Mouse (Mus musculus) embryonic stem cell, embryonic (primary cell): ENCODE data around the gene Bmi1.

Source experiments
- CTCF ChIA-PET, 4 experiments: fragments of 300-600 bp in 2 of 4; fragments of 350-600 bp in 2 of 4; sonication (Branson Sonifier 250); formaldehyde crosslinking; loops; one replicate each; lab custom pipeline; 2022; ENCODE audit warnings: inconsistent platforms in 2 of 4; lab: Charles Lee
- POLR2A ChIA-PET, 4 experiments: fragments of 300-600 bp in 2 of 4; fragments of 350-600 bp in 2 of 4; sonication (Branson Sonifier 250); formaldehyde crosslinking; loops; one replicate each; lab custom pipeline; 2022; ENCODE audit warnings: antibody characterized with exemption in 4 of 4, inconsistent platforms in 1 of 4; lab: Charles Lee

Bmi1 gene

DNA sequence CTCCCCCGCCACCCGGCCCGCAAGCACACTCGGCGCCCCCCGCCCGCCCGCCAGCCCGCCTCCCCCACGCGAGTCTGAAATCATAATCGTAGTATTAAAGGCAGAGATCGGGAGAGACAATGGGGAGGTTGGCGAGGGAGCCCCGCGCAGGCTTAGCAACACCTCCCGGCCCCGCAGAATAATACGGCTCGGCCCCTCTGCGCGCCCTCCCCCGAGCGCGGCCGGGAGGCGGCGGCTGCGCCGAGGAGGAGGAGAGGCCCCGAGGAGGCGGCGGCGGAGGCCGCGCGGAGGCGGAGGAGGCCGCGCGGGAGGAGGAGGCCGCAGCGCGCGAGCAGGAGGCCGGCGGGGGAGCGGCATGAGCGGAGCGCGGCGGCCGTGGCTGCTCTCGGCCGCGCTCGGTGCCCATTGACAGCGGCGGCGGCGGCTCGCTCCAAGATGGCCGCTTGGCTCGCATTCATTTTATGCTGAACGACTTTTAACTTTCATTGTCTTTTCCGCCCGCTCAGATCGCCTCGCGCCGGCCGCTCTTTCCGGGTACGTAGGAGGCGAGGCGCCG, at the start of gene Bmi1:
Bmi1 (plus strand) TSS at position 83 of the 556 bp plus-strand sequence.
- ChIA-PET POLR2A (no interaction called here), CTCF (no interaction called here)

DNA sequence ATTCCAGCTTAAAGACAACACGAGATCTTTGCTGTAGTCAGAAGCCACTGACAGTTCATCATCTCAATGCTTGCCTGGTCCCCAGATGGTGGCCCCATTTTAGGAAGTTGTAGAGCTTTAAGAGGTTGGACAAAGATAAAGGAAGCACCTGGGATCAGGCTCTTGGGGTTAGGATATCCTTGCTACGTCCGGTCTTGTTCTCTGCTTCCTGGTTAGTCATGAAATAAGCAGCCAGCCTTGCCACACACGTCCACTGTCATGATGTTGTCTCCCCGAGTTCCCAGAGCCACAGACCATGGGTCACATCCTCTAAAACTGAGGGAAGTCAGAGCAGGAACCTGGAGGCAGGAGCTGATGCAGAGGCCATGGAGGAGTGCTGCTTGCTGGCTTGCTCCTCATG, 46.3 kb upstream of the Bmi1 start:
- ChIA-PET CTCF (interaction anchor here in 1 of 4 experiments (0.7 kb wide), 1 partner anchor 186 kb away, joined by 4 read pairs; no protein-coding TSS in a partner anchor), POLR2A (no interaction called here)

DNA sequence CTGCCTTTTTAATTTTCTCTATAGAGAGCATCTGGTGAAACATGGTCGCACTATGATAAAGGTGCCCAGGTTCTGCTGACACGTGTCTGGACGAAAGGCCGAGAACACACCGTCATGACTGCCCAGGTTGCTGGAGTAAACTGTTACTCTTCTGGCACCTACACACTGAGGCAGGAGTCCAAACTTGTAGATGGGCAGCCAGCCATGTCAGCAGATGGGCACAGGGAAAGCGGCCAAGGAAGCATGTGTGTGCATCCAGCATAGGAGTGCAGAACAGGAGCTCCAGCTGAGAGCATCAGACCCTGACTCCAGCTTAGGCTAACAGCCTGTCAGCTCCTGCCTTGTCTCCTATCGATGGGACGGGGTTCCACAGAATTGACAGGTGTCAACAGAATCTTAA, 41.8 kb upstream of the Bmi1 start:
- ChIA-PET CTCF (no interaction called here), POLR2A (no interaction called here)

DNA sequence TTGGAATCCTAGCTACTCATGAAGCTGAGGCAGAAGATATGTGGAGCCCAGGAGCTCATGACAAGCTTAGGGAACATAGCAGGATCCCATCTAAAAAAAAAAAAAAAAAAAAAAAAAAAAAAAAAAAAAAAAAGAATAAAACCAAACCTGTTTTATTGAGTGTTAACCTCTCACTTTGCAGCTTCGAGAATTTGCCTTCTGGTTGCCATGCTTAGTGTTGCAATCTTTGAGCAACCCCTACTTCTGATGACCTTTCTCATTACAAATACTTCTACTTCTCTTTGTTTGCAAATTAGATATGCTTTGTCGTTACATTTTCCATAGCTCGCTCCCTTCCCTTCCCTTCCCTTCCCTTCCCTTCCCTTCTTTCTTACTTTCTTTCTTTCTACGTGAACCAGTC, 28.3 kb upstream of the Bmi1 start:
- POLR2A ChIA-PET = interaction anchor here in 1 of 4 experiments (0.6 to 0.7 kb wide), 2 partner anchors 468 to 487 kb away, joined by 3 to 5 read pairs; no protein-coding TSS in a partner anchor
- CTCF ChIA-PET = interaction anchor here in 1 of 4 experiments (0.6 to 0.7 kb wide), 2 partner anchors 140 to 266 kb away, joined by 5 read pairs; no protein-coding TSS in a partner anchor

DNA sequence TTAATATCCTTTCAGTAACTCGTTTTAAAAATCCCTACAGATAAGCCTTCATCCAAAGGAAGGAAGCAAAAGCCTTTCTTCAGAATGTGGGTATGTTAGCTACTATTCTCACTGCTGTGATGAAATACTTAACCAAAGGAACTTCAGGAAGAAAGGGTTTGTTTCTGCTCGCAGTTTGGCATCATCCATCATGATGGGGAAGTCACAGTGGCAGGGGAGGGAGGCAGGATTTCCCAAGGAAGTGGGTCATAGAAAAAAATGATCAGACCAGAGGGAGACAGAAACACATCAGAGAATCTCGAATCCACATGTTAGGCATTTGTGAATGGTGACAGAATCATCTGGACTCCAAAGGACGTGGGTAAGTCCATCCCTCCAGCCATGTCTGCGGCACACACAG, 22.0 kb upstream of the Bmi1 start:
- ChIA-PET POLR2A (no interaction called here), CTCF (no interaction called here)

DNA sequence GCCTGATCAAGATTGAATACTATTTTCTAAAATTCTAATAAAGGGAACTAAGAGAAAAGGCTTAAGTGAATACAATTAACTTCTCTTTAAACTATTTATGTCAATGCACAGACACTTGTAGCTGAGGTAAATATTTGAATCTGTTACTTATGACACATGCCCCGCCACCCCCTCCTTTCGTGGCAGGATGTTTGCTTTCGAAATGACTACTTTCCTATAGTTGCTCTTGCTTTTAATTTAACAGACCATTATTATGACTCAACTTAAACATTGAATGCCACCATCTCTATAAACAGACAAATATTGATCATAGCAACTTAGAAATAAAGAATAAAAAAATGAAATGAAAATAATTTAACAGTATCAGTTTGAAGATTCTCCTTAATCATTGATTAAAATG, 12.8 kb upstream of the Bmi1 start:
- POLR2A ChIA-PET = no interaction called here
- CTCF ChIA-PET = no interaction called here

DNA sequence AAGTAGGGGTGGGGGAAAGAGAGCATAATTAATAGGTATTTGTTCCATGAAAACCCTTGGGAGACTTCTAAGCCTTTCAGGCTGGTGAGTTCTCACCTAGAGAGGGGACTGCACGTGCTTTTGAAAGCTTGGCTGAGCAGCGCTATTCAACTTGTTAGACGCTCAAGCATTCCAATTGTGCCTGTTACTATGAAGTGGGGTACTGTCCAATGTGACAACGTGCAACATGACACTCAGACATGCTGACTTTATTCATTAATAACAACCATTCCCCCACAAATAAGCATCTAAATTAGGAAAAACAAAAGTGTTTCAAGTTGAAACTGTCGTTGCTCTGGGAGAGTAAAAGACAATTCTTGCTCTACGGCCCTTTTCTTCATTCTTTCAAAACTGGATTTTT, 5.8 kb upstream of the Bmi1 start:
- ChIA-PET CTCF (no interaction called here), POLR2A (interaction anchor here in 2 of 4 experiments (0.6 to 1.7 kb wide), 2 partner anchors 18 to 652 kb away, joined by 8 read pairs; no protein-coding TSS in a partner anchor)

DNA sequence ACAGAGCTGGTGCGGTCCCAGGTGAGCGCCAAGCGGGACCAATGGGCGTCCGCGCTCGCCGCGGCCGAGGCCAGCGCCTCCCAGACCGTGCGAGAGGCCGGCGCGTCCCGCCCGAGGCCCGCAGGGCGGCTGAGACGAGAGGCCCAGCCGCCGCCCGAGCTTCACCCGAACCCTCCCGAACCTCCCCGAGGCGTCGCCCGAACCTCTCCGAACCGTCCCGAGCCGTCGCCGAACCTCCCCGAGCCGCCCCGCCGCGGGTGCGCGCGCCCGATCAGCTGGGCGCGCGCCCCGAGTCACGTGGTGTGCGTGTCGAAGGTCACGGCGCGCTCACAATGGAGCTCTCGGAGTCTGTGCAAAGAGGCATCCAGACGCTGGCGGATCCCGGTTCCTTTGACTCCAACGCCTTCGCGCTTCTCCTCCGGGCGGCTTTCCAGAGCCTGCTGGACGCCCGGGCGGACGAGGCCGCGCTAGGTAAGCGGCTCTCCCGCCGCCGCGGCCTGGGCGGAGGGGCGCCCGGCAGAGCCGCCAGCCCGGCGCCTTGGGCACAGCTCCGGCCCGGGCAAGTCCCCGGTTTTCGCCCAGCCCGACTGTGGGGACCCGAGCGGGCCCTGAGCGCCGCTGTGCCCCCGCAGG, 4.6 kb upstream of the Bmi1 start, which contains the start of gene Commd3:
Commd3 (plus strand) TSS at position 252 of the 633 bp plus-strand sequence.
- ChIA-PET POLR2A (interaction anchor here (0.6 to 1.7 kb wide), 22 partner anchors 9 to 709 kb away, joined by 3 to 8 read pairs (median 3); partner anchors contain the start of genes Spag6 (in 3 of the 4) and Dnajc1 (in 2 of the 4)), CTCF (interaction anchor here in 1 of 4 experiments (0.5 kb wide), 1 partner anchor 649 kb away, joined by 4 read pairs; no protein-coding TSS in a partner anchor)

DNA sequence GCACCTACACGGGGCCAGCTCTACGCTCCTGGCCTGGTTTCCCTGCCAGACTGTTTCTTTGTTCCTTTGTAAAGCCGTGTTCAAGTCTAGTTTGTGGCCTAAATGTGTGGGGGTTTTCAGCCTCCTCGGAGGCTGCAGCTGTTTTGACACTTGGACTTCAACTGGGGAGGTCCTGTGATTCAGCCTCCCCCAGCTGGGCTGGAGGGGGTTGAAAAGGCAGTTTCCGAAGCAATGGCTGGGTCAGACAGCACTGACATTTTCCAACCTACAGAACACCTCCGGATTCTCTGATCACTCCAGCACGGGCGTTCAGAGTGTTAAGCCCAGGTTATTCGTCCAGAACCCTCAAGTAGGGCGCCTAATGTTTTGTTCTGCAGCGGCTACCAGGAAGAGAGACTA, 4.1 kb upstream of the Bmi1 start:
- CTCF ChIA-PET = interaction anchor here in 1 of 4 experiments (0.5 to 0.6 kb wide), 2 partner anchors 328 to 648 kb away, joined by 3 to 4 read pairs; no protein-coding TSS in a partner anchor
- POLR2A ChIA-PET = interaction anchor here (0.6 to 1.7 kb wide), 16 partner anchors 8 to 708 kb away, joined by 3 to 8 read pairs (median 3); partner anchors contain the start of genes Dnajc1 (in 2 of the 4) and Spag6 (in 2 of the 4)

DNA sequence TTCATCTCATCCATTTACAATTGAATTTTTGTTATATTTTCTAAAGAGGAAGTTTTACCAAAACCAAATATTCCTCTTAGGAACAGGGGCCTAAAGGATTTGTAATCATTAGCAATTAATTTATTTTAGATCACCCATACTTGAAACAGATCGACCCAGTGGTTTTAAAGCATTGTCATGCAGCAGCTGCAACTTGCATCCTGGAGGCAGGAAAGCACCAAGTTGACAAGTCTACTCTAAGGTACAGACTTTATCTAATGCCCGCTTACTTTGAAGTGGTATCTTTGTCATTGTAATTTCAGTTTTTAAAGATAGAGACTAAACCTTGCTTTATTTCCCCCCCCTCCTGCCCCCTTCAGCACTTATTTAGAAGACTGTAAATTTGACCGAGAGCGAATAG, 3.1 kb upstream of the Bmi1 start:
- POLR2A ChIA-PET = interaction anchor here in 2 of 4 experiments (0.6 kb wide), 2 partner anchors 220 to 289 kb away, joined by 3 to 4 read pairs; no protein-coding TSS in a partner anchor
- CTCF ChIA-PET = interaction anchor here in 1 of 4 experiments (0.6 kb wide), 1 partner anchor 40 kb away, joined by 5 read pairs; no protein-coding TSS in a partner anchor

DNA sequence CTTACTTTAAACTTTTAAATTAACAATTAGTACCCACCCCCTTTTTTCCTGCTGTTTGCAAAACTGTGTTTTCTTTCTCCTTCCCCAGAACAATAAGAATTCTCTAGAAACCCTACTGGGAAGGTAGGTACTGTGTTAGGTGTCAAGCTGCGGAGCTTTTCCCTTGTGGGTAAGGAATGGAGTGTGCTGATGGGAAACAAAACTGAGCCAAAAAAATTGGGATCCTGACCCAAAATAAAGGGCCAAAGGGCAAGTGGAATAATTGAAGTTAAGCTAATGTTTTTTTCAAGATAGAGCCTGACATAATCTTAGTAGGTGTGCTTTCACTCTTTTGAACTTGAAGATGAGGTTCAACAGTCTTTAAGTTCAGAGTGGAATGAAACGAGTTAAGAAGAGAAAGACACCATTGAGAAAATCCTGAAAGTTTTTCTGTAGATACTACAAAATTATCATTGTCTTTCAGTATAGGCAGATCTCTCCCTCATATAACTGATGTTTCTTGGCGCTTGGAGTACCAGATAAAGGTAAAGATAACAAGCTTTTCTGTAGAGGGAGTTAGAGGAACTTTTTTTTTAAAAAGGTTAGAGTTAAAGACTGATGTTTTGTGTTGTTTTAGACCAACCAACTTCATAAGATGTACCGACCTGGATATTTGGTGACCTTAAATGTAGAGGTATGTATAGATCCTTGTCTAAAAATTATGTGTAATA, 2.5 kb upstream of the Bmi1 start:
- ChIA-PET POLR2A (no interaction called here), CTCF (no interaction called here)

DNA sequence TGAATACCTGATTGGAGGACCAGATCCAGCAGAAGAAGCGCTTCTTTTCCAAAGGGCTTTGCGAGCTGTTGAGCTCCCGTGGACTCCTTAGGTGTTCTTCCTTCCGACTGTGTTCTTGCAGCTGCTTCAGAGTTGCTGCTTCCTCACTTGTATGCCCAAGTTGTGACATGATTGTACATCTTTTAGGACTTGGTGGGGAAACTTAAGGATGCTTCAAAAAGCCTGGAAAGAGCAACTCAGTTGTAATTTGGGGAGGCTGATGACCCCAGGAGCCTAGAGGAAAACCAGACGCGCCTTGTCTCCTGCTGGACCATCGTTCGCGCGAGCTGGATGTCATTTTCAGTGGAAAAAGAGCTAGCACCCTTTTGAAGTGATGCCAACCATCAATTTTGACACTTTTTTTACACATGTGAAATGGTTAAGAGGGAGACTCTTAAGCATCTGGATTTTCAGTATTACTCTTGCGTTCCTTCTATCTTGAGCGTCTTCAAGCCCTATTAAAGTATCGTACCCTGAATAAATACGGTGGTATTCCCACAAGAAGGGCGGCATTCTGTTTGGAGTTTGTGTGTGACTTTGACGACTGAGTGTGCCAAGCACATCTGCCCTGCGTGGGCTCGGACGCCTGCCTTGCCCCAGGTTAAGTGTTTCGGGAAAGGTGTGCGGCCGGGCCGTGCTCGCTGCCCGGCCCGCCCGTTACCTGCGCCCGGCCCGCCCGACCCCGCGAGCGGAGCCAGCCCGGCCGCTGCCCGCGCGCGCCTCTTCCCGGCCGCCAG, 949 bp upstream of the Bmi1 start:
- ChIA-PET CTCF (no interaction called here), POLR2A (interaction anchor here in 1 of 4 experiments (0.6 kb wide), 1 partner anchor 279 kb away, joined by 8 read pairs; no protein-coding TSS in a partner anchor)

DNA sequence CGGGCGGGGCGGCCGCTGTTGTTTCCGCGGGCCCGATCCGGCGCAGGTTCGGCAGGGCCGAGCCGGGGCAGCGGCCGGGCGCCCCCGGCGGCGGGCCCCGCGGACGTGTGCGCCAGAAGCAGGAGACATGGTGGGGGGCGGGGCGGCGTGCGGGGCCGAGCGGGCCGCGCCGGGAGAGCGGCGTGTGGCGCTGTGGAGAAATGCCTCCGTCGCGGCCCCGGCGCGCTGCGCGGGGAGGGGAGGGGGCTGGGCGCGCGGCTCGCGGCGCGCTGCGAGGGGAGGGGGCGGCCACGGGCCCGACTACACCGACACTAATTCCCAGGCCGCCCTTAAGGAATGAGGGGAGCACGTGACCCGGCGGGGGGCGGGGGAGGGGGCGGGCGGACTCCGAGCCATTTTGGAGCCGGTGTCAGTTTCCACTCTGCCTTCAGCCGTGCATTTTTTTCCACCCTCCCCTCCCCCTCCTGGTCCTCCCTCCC, 322 bp upstream of the Bmi1 start:
- ChIA-PET CTCF (no interaction called here), POLR2A (no interaction called here)

DNA sequence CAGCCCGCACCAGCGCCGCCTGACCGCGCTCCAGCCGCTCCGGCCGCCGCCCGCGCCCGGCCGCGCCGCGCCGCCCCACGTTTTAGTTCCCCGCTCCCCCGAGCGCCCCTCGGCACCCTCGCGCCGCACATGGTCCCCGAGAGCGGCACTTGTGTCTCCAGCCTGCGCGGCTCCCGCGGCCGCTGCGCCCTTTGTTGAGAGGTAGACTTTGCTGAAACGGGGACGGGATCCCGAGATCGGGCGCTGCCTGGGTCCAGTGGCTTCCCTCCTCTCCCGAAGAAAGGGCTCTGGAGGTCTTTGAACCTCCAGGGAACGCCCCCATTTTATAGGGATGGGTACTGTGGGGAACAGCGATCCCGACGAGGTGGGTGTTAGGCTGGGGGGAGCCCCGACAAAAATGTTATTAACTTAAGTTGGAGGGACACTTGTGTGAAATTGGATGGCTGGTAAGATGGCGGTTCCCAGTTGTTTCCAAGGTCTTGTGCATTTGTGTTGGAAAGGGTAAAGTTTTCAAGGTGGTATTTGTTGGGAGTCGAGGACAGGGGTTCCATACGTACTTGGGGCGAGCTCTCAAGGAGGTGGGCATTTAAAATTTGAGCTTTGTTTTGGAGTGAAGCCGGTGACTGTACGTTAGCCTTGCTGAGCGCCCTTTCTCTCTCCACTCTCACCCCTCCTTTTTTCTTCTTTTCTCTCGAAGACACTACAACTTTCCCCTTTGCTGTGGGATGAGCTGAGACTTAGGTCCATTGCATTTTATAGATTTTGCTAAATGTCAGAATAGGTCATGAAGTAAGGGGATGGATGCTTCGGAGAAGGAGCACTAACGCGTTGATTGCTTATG, 1.0 kb downstream of the Bmi1 start:
- POLR2A ChIA-PET = interaction anchor here in 2 of 4 experiments (0.9 to 1.6 kb wide), 3 partner anchors 11 to 90 kb away, joined by 3 read pairs; no protein-coding TSS in a partner anchor
- CTCF ChIA-PET = interaction anchor here in 1 of 4 experiments (0.6 kb wide), 1 partner anchor 534 kb away, joined by 4 read pairs; no protein-coding TSS in a partner anchor

DNA sequence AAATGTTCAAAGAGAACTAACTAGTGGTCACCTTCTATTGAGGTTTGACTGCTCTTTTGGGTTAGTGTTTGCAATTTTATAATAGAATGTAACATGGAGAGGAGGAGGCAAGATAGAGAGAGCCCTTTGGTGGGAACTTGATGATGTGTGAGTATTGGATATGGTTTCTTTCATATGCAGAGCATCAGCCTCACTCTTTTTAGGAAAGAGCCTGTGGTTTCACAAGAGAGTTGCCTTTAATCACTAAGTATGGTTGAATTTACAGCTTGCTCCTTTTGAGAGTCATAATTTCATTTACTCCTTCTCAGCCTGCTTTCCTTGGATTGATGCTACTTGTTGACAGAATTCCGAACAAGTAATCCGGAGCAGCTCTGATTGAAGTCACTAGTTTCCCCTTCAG, 2.9 kb downstream of the Bmi1 start:
- ChIA-PET POLR2A (interaction anchor here in 1 of 4 experiments (1.2 kb wide), 1 partner anchor 9 kb away, joined by 9 read pairs; no protein-coding TSS in a partner anchor), CTCF (no interaction called here)

DNA sequence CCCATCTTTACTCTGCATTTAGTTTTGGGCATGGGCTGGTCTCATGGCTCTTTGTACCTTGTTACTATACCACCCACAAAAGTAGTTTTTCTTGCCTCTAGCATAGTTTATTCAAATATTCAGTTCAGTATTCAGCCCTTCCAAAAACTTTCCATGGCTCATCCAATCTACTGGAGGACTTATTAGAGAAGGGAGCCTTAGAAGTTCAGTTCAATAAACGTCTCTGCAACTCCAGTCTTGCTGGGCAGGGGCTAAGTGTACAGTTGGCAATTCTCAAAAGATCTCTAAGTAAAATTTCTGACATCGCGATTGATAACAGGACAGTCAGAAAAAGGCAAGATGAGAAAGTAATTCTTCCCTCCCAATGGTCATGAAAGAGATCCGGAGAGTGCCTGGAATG, 3.7 kb downstream of the Bmi1 start:
- CTCF ChIA-PET = no interaction called here

DNA sequence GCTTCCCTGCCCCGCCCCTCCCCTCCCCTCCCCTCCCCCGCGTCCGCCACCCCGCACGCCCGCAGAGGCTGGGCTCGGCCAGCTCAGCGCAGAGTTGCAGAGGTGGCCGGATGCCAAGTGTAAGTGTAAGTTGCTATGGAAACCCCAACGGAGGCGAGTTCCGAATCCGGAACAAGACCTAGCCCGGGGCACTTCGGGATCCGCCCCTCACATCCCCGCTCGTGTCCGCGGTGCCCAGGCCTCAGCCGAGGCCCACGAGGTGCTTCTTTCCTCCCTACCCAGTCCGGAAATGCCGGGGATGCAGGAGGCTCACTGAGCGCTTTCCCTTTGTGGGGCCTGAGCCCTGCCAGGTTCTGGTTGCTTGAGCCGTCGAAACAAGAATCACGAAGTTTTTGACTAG, 4.1 kb downstream of the Bmi1 start:
- ChIA-PET POLR2A (interaction anchor here in 3 of 4 experiments (0.6 to 2.7 kb wide), 5 partner anchors 9 to 700 kb away, joined by 3 to 8 read pairs (median 5); partner anchors contain the start of genes Commd3 (in 2 of the 3) and Spag6 (in 1 of the 3)), CTCF (interaction anchor here in 1 of 4 experiments (0.6 kb wide), 1 partner anchor 648 kb away, joined by 3 read pairs; no protein-coding TSS in a partner anchor)

More for the DNA sequence above, 3.7 kb downstream of the Bmi1 start:
- POLR2A ChIA-PET = interaction anchor here in 2 of 4 experiments (1.4 to 2.7 kb wide), 3 partner anchors 8 to 10 kb away, joined by 5 to 8 read pairs (median 5); partner anchors contain the start of gene Commd3 (in 2 of the 2)
